Mouse (Mus musculus) heart, embryonic 12.5 days (tissue): ENCODE results near the gene Ifna15. TPM values are rescaled to one million over a fixed set of nuclear protein-coding genes. Genes with fewer than 3 reads are reported as not detected.

Source experiments
- ATAC-seq: fragments of 200-750 bp; cut with Nextera tagmentation; 2 replicates; pipeline ENCODE4 v1.8.0; 2017; ENCODE audit warnings: moderate TSS enrichment, moderate library complexity; ENCODE audit not compliant: insufficient number of reproducible peaks, low FRiP score
- H3K27ac ChIP-seq: fragments of 300-500 bp; sonication (generic); 2 replicates; pipeline ENCODE4 v1.5.1; 2016; ENCODE audit warnings: mild to moderate bottlenecking, moderate library complexity; ENCODE audit not compliant: poor library complexity, severe bottlenecking
- H3K27me3 ChIP-seq: fragments of 300-500 bp; sonication (generic); replicated peaks from 2 replicates; pipeline ENCODE4 v1.6.1; 2016; ENCODE audit warnings: mild to moderate bottlenecking, moderate library complexity
- H3K36me3 ChIP-seq: fragments of 300-500 bp; sonication (generic); 2 replicates; pipeline ENCODE4 v1.6.1; 2016; ENCODE audit warnings: mild to moderate bottlenecking, moderate library complexity
- H3K4me1 ChIP-seq: fragments of 300-500 bp; sonication (generic); replicated peaks from 2 replicates; pipeline ENCODE4 v1.6.1; 2016; ENCODE audit warnings: mild to moderate bottlenecking
- H3K4me2 ChIP-seq: fragments of 300-500 bp; sonication (generic); 2 replicates; pipeline ENCODE4 v1.6.1; 2016; ENCODE audit warnings: mild to moderate bottlenecking, moderate library complexity
- H3K4me3 ChIP-seq: fragments of 300-500 bp; sonication (generic); 2 replicates; pipeline ENCODE4 v1.5.1; 2016; ENCODE audit warnings: mild to moderate bottlenecking
- H3K9ac ChIP-seq: fragments of 300-500 bp; sonication (generic); 2 replicates; pipeline ENCODE4 v1.6.1; 2016; ENCODE audit warnings: mild to moderate bottlenecking, moderate library complexity
- H3K9me3 ChIP-seq: fragments of 300-500 bp; sonication (generic); replicated peaks from 2 replicates; pipeline ENCODE4 v1.6.1; 2016; ENCODE audit warnings: mild to moderate bottlenecking, moderate library complexity
- WGBS: fragments of 180-500 bp; shearing (Covaris S2); methylation state at CpG from one replicate; pipeline ENCODE4 v1.1.7; 2016; 5-methylcytosine and 5-hydroxymethylcytosine counted together
- polyA plus RNA-seq: library from polyadenylated mRNA; unstranded; fragments of >200 nt; fragmentation: Nextera tagmentation; extraction: Ambion mirVana; gene quantifications from 2 replicates; pipeline ENCODE4 v1.2.1, GENCODE M21; 2016

The Ifna15 gene
- polyA plus RNA-seq, 1 experiment from 2014 or later: not detected

DNA sequence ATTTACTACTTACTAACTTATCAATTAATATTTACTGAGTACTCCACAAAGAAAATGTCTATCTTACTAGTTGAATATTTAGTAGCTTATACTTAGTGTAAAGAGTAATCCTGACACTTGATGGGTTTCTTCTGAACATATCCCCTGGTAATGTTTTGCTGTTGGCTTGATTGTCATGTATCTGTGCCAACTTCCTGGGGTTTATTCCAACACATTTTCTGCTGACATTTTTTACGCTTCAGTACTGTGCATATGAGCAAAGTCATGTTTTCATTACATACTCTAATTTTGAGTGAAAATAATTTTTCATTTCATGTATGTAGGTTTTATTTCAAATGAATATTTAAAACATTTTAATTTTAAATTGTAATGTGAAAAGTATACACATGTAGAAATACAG, 23.1 kb downstream of the Ifna15 start:
- H3K4me3 ChIP-seq: no peak overlapping the region

DNA sequence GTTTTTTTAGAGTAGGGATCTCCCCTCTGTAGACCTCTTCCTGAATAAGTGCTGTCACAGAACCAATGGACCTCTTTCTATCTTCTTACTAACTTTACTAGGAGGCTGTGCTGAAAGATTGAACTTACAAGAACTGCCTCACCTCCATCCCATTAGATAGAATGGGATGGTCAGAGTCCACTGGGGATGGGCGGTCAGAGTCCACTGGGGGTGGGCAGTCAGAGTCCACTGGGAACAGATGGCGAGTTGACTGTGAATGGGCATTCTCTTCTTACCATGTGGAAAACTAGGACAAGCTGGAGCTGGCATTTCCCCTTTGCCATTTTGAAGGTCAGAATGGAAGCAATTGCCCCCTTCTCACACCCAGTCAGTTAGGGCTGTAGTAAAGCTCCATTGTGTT, 24.5 kb downstream of the Ifna15 start:
- no peak overlapping the region for H3K27ac ChIP-seq
- 85% methylated on average over 2 of the region's 2 CpGs for WGBS
- no peak overlapping the region for H3K4me2 ChIP-seq

More for the DNA sequence above, 23.1 kb downstream of the Ifna15 start:
- Histone ChIP-seq H3K4me1 (no peaks in the 10 kb centered on the region), H3K27me3 (no peaks in the 10 kb centered on the region), H3K9me3 (no peaks in the 10 kb centered on the region), H3K27ac (no peak overlapping the region), H3K9ac (no peak overlapping the region), H3K36me3 (no peaks in the 10 kb centered on the region), H3K4me2 (no peak overlapping the region)
- no peak for ATAC-seq
- 86% methylated on average over 1 of the region's 1 CpGs for WGBS

DNA sequence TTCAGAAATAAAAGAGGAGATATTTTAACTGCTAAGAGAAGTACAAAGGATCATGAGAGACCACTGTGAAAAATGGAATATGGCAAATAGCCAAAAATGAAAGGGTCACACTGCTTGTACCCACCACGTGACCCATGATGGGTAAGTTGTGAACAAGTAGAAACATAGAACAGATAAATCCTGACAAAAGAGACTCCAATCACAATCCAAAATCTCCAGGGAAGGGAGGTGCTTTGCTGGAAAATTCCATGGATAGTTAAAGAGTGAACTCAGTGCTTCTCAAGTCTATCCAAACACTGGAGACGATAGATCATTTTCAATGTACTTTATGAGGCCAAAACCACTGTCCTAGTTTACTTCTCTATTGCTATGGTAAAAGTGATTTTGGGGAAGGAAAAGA, 27.2 kb downstream of the Ifna15 start:
- WGBS: 58% methylated on average over 2 of the region's 2 CpGs
- no peak overlapping the region for H3K9ac ChIP-seq
- H3K4me1 ChIP-seq: no peaks in the 10 kb centered on the region
- no peak overlapping the region for H3K4me2 ChIP-seq
- H3K36me3 ChIP-seq: no peaks in the 10 kb centered on the region
- no peak overlapping the region for H3K27ac ChIP-seq
- H3K4me3 ChIP-seq: no peak overlapping the region
- no peaks in the 10 kb centered on the region for H3K27me3 ChIP-seq
- H3K9me3 ChIP-seq: no peaks in the 10 kb centered on the region
- no peak for ATAC-seq

More for the DNA sequence above, 24.5 kb downstream of the Ifna15 start:
- H3K4me3 ChIP-seq: no peak overlapping the region
- H3K9me3 ChIP-seq: no peaks in the 10 kb centered on the region
- ATAC-seq: no peak
- H3K9ac ChIP-seq: no peak overlapping the region
- no peaks in the 10 kb centered on the region for H3K36me3 ChIP-seq
- H3K27me3 ChIP-seq: no peaks in the 10 kb centered on the region
- H3K4me1 ChIP-seq: no peaks in the 10 kb centered on the region

DNA sequence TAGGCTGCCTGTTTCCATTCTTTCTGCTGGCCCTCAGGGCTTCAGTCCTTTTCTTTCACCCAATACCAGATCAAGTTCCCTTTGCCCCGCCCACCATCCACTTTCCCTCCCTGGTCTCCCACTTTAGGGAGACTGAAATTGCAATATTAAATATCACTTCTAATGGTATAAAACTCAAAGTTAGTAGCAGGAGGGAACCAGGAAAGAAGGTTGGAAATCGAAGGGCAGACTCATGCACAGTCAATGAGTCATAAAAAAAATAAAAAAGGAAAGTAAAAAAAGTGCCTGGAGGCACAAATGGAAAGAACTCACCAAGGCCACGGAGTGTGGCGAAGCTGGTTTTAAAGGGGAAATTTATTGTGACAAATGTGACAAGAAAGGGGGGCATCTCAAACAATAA, 27.8 kb downstream of the Ifna15 start:
- Histone ChIP-seq H3K27me3 (no peaks in the 10 kb centered on the region), H3K4me3 (no peak overlapping the region), H3K9ac (no peak overlapping the region), H3K4me1 (no peaks in the 10 kb centered on the region), H3K4me2 (no peak overlapping the region), H3K27ac (no peak overlapping the region), H3K36me3 (no peaks in the 10 kb centered on the region), H3K9me3 (no peaks in the 10 kb centered on the region)
- WGBS: 71% methylated on average over 4 of the region's 4 CpGs
- ATAC-seq: no peak

DNA sequence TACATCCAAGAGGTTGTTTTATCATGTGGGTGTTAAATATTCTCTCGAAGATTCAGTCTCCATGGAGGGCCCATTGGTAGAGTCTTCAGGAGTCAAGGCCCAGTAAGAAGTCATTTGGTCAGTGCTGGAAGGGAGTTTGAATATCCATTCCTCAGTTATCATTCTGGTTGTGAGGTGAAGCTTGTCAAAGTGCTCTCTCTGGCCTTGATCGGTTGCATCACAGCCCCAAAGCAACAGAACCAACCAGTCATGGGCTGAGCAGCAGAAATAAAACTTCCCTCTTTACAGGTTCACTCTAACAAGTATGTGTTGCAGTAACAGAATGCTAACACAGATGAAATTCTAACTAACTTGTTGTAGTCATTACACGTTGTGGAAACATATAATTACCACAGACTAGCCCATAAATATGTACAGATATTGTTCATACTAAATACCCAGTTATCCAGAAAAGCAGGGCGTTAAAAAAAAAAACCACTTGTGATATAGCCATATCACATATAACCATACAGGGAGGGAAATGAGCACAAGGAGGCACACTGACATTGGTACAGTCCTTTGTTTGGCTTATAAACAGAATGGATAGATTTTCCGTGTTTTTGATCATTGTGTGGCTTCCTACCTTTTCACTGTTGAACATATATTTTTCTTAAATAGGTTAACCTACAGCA, 31.5 kb downstream of the Ifna15 start:
- Histone ChIP-seq H3K27ac (no peak overlapping the region), H3K9ac (no peak overlapping the region), H3K4me3 (no peak overlapping the region), H3K27me3 (no peaks in the 10 kb centered on the region), H3K4me1 (no peaks in the 10 kb centered on the region), H3K36me3 (no peaks in the 10 kb centered on the region), H3K4me2 (no peak overlapping the region), H3K9me3 (no peaks in the 10 kb centered on the region)
- WGBS: 74% methylated on average over 5 of the region's 5 CpGs
- no peak for ATAC-seq

DNA sequence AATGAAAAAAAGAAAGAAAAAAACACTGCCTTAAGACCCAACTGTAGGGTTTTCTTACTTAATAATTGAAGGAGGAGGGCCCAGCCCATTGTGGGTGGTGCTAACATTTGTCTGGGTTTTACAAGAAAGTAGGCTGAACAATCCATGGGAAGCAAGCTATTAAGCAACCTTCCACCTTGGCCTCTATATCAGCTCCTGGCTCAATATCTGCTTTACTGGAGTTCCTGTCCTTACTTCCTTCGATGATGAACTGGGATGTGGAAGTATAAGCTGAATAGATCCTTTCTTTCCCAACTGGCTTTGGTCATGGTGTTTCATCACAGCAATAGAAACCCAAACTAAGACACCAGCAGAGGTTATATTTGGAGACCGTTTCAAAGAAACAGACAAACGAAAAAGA, 32.7 kb downstream of the Ifna15 start:
- H3K36me3 ChIP-seq: no peaks in the 10 kb centered on the region
- H3K4me2 ChIP-seq: no peak overlapping the region
- H3K4me3 ChIP-seq: no peak overlapping the region
- no peaks in the 10 kb centered on the region for H3K4me1 ChIP-seq
- H3K9ac ChIP-seq: no peak overlapping the region
- 70% methylated on average over 3 of the region's 3 CpGs for WGBS
- H3K27ac ChIP-seq: no peak overlapping the region
- H3K27me3 ChIP-seq: no peaks in the 10 kb centered on the region
- ATAC-seq: no peak
- no peaks in the 10 kb centered on the region for H3K9me3 ChIP-seq

DNA sequence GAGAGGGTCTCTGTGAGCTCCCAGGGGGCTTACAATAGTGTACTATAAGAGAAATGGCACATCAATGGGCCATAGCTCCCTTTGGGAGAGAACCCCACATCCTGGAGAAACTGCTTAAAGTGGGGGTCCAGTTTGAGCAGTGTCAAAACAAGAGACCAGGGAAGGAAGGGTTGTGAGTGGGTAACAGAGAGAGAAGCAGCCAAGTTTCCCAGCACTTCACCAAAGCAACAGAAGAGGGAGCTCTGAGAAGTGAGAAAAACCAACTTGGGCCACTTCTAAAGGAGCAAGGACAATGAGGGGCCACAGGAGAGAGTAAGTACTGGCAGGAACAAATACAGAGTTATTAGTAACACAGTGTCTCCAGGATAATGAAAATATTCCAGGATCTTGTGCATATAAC, 34.8 kb downstream of the Ifna15 start:
- Histone ChIP-seq H3K27me3 (no peaks in the 10 kb centered on the region), H3K4me2 (no peak overlapping the region), H3K9me3 (no peaks in the 10 kb centered on the region), H3K36me3 (no peaks in the 10 kb centered on the region), H3K4me3 (no peak overlapping the region), H3K27ac (no peak overlapping the region), H3K4me1 (peaks cover 10% of the 10 kb centered on the region; the same call in 1 of the 2 replicates), H3K9ac (no peak overlapping the region)
- ATAC-seq: no peak

DNA sequence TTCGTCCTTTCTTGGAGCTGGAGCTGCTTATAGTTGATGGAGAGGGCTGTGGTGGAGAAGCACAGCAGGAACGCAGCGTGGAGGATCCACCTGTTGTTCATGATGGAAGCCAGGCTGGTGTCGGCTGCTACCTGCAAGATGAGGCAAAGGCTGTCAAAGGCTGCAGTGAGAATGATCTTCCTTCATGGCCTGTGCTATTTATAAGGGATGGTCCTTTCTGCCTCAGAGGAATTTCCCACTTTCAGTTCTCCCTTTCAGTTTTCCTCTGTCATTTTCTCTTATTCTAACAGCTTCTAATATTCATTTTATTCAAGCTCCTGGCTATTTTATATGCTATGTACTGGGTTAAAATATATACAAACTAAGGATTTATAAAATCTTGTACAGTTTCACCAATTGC, 35.4 kb downstream of the Ifna15 start, which contains the start of gene Ifnb1:
Gene Ifnb1, minus strand, starts transcription at position 101 of the 400 bp plus-strand sequence.
- no peak within 1 kb of the TSS for H3K27ac ChIP-seq
- no peak within 1 kb of the TSS for H3K4me3 ChIP-seq
- no peaks in the 10 kb centered on the region for H3K27me3 ChIP-seq
- H3K9ac ChIP-seq: no peak within 1 kb of the TSS
- ATAC-seq: no peak
- WGBS: 74% methylated on average over 4 of the region's 4 CpGs
- no peak within 1 kb of the TSS for H3K4me2 ChIP-seq
- H3K9me3 ChIP-seq: no peaks in the 10 kb centered on the region
- no peaks in the 10 kb centered on the region for H3K36me3 ChIP-seq
- peaks cover 10% of the 10 kb centered on the region; the same call in 1 of the 2 replicates for H3K4me1 ChIP-seq

DNA sequence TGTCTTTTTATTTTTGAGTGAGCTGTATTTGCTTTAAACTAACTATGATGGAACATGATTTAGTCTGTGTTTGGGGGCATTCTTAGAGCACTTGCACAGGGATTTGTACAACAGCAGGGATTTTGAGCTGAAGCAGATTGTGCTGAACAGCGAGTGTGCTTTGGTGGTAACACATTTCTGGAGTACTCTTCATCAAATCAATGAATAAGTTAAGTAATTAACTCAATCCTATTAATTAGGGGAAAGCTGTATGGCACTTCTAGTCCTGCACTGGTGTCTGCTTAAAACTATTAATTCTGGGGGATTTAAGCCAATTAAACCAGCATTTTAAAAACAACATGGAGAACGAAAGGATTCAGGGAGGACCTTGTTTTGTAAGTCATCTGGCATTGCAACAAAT, 40.1 kb downstream of the Ifna15 start:
- Histone ChIP-seq H3K27me3 (no peaks in the 10 kb centered on the region), H3K9ac (no peak overlapping the region), H3K4me3 (no peak overlapping the region), H3K9me3 (no peaks in the 10 kb centered on the region), H3K27ac (no peak overlapping the region), H3K36me3 (no peaks in the 10 kb centered on the region), H3K4me2 (no peak overlapping the region), H3K4me1 (peaks cover 27% of the 10 kb centered on the region)
- WGBS: 83% methylated on average over 2 of the region's 2 CpGs
- no peak for ATAC-seq

DNA sequence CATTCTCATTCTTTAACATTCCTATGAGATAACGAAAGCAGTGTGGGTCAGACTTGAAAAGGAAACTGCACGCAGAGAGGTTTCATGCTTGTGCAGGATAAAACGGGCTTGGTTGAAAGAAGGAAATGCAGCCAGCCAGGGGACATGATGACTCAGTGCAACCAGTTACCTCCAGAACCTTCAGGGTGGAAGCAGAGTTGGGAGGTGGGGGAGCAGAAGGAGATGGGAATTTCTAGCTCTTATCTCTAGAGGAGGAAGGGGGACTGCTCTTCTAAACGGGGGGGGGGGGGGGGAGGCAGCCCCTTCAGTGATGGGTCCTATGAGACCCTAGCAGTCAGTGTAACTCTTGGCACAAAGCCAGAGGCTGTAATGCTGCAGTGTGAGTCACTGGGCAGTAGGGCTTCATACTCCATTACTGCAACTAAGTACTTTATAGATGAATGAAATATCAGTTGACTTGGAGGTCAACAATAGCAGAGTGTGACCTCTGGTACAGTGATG, 42.3 kb downstream of the Ifna15 start:
- H3K4me1 ChIP-seq: peaks cover 27% of the 10 kb centered on the region
- H3K27ac ChIP-seq: peak overlapping the region; percentile 89
- peak overlapping the region; percentile 28 for H3K4me3 ChIP-seq
- H3K4me2 ChIP-seq: peak overlapping the region; percentile 63
- H3K9ac ChIP-seq: no peak overlapping the region
- ATAC-seq: peak; percentile 84
- 2% methylated on average over 4 of the region's 4 CpGs for WGBS
- H3K9me3 ChIP-seq: no peaks in the 10 kb centered on the region
- H3K36me3 ChIP-seq: no peaks in the 10 kb centered on the region
- H3K27me3 ChIP-seq: no peaks in the 10 kb centered on the region

DNA sequence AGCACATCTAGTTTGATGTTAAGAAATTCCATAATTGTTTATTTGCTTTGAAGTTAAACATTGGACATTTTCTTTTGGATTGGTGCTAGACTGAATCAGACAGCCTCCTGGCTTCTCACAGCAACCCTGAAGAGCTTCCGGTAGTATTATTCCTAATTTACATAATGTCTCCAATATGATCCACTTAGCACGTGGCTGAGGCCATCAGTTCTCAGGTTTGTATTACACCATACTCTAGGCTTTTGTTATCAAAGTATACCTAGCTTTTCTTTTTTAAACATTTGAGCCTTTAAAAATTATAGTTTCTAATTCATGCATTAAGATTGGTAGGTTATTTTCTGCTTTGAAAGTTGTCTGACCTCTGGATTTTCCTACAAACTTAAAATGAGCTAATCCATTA, 42.8 kb downstream of the Ifna15 start:
- ATAC-seq: no peak
- peak overlapping the region; percentile 89 for H3K27ac ChIP-seq
- H3K36me3 ChIP-seq: no peaks in the 10 kb centered on the region
- H3K27me3 ChIP-seq: no peaks in the 10 kb centered on the region
- no peaks in the 10 kb centered on the region for H3K9me3 ChIP-seq
- peak overlapping the region; percentile 28; the same call in 1 of the 2 replicates for H3K4me3 ChIP-seq
- peaks cover 27% of the 10 kb centered on the region for H3K4me1 ChIP-seq
- H3K9ac ChIP-seq: no peak overlapping the region
- peak overlapping the region; percentile 63 for H3K4me2 ChIP-seq
- 48% methylated on average over 2 of the region's 2 CpGs for WGBS

DNA sequence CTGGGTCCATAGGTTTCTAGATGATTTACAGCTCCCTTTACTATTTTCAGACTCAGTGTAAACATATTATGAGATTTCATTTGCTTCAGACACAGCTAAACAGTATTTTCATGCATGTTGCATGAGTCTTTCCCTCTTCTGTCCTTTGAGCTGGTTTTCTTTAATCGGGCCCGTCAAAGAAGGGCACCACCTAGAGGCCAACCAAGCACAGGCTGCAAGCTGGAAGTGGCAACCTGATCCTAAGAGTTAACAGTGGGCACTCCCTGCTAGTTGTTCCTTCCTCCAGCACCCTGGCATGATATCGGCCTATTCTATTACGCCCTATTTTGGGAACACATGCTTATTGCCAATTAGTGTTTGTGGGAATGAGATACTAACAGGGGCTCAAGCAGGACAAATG, 43.6 kb downstream of the Ifna15 start:
- Histone ChIP-seq H3K4me2 (no peak overlapping the region), H3K9me3 (no peaks in the 10 kb centered on the region), H3K4me1 (peaks cover 24% of the 10 kb centered on the region), H3K27ac (no peak overlapping the region), H3K9ac (no peak overlapping the region), H3K27me3 (no peaks in the 10 kb centered on the region), H3K36me3 (no peaks in the 10 kb centered on the region), H3K4me3 (no peak overlapping the region)
- ATAC-seq: no peak
- WGBS: 43% methylated on average over 4 of the region's 4 CpGs
